Mouse (Mus musculus): ENCODE data around the gene Gatad2a.

DNA sequence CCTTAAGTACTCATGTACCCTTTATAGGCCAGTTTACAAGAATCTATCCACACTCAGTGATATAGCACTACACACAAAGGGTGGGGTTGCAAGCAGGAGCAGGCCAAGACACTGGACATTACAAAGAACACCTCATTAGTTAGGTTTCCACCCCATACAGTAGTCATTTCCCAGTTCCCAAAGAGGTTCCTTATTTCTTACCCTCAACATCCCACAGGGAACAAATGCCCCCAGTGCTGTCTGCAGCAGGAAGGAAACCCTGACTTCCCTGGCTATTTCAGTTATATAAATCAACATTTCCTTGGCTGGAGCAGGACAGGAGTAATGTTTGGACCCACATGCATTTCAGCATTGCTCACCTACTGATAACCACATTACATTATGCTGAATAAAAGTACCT, 8.4 kb downstream of the Gatad2a start:
- TF ChIP-seq CTCF (IDR thresholded peaks at IDR 0.05; ENCODE audit: borderline replicate concordance, insufficient read depth, low read depth, low read length) (no peak), POLR2A (IDR thresholded peaks at IDR 0.05; ENCODE audit: borderline replicate concordance, insufficient read depth, low read length) (no peak)

All from cerebellum, adult 2 months (tissue).